Mouse (Mus musculus) G1E (cell line): ENCODE data around the gene Scand1. TPM values are rescaled to one million over a fixed set of nuclear protein-coding genes. Genes with fewer than 3 reads are reported as not detected.
A peak's percentile ranks its signal among the peaks of the same experiment; 100 is the strongest.

Source experiments
- ATAC-seq: 2 replicates; pipeline ENCODE4 v1.8.0; 2016; ENCODE audit warnings: mild to moderate bottlenecking; ENCODE audit not compliant: insufficient number of reproducible peaks, poor library complexity, low FRiP score, severe bottlenecking; ENCODE audit errors: extremely low read depth
- DNase-seq: peaks from one replicate; pipeline ENCODE4 v3.0.0; 2012; ENCODE audit warnings: low spot score
- H3K27me3 ChIP-seq: 2 replicates; pipeline ENCODE4 v1.6.1; 2012; ENCODE audit warnings: mild to moderate bottlenecking, low read length, inconsistent platforms; ENCODE audit not compliant: insufficient read depth
- H3K36me3 ChIP-seq: replicated peaks from 2 replicates; pipeline ENCODE3; 2012; ENCODE audit warnings: mild to moderate bottlenecking, inconsistent platforms
- H3K4me1 ChIP-seq: 2 replicates; pipeline ENCODE4 v1.6.1; 2012; ENCODE audit warnings: low read depth, low read length, inconsistent platforms, mixed read lengths; ENCODE audit not compliant: insufficient read depth
- H3K4me3 ChIP-seq: 2 replicates; pipeline ENCODE4 v1.5.1; 2012; ENCODE audit warnings: low read depth, mild to moderate bottlenecking, inconsistent platforms, low read length, moderate library complexity, mixed read lengths
- H3K9me3 ChIP-seq: replicated peaks from 2 replicates; pipeline ENCODE4 v1.6.1; 2012; ENCODE audit warnings: inconsistent platforms
- CTCF ChIP-seq: IDR thresholded peaks from 2 replicates; pipeline ENCODE4 v1.5.1; 2012; ENCODE audit warnings: low read depth, low read length, inconsistent platforms, mixed read lengths
- GATA1 ChIP-seq: IDR thresholded peaks from 2 replicates; pipeline ENCODE4 v1.6.1; 2012; ENCODE audit warnings: borderline replicate concordance, low read length, inconsistent platforms, mixed read lengths
- GATA2 ChIP-seq: IDR thresholded peaks from 2 replicates; pipeline ENCODE4 v1.6.1; 2012; ENCODE audit warnings: low read depth, low read length, inconsistent platforms, borderline replicate concordance
- POLR2AphosphoS5 ChIP-seq: IDR thresholded peaks from 2 replicates; pipeline ENCODE4 v1.6.1; 2012; ENCODE audit warnings: low read depth, low read length, inconsistent platforms; ENCODE audit not compliant: insufficient replicate concordance
- TAL1 ChIP-seq: conservative IDR thresholded peaks from 2 replicates; pipeline ENCODE4 v1.6.1; 2012; ENCODE audit warnings: low read depth, low read length, inconsistent platforms, mixed read lengths
- polyA plus RNA-seq: library from polyadenylated mRNA; stranded (reverse); fragments of >175 nt; gene quantifications from 2 replicates; pipeline ENCODE4 v1.2.3, GENCODE M21; 2012
- total RNA-seq, 2 experiments: library from RNA; stranded (forward) in 1 of 2; stranded (reverse) in 1 of 2; fragments of 200-1000 nt in 1 of 2; fragments of >200 nt in 1 of 2; fragmentation: Nextera tagmentation in 1 of 2; gene quantifications; 2 replicates each; pipeline ENCODE4 v1.2.3; 2014 to 2017

Gene Scand1
- total and polyA plus RNA-seq, 3 experiments, result 11.6 to 844 (median 243) TPM

DNA sequence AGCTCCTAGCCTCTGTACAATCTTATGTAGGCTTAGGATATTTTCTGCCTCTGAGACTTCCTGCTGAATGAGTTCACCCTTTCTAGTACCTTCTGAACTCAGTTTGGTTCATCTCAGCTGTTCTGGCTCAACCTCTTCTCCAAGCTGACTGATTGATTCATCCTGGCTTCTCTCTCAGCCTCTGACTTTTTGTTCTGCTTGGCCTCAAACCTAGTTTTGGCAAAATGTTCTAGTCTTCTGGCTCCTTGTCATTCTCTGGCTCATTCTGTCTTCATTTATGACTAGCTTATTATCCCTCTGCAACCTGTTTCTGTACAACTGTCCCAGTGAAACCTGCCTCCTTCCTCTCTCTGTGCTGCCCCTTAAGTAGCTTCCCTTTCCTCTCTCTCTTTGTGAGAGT is 6.0 kb upstream of the Scand1 start:
- no peak for DNase-seq
- no peak for ATAC-seq
- Histone ChIP-seq H3K4me1 (peaks cover 31% of the 10 kb centered on the region), H3K36me3 (peaks cover 63% of the 10 kb centered on the region), H3K4me3 (no peak overlapping the region), H3K27me3 (no peaks in the 10 kb centered on the region), H3K9me3 (peaks cover 13% of the 10 kb centered on the region)
- TF ChIP-seq CTCF (no peak), TAL1 (no peak), POLR2AphosphoS5 (no peak), GATA1 (no peak), GATA2 (no peak)

DNA sequence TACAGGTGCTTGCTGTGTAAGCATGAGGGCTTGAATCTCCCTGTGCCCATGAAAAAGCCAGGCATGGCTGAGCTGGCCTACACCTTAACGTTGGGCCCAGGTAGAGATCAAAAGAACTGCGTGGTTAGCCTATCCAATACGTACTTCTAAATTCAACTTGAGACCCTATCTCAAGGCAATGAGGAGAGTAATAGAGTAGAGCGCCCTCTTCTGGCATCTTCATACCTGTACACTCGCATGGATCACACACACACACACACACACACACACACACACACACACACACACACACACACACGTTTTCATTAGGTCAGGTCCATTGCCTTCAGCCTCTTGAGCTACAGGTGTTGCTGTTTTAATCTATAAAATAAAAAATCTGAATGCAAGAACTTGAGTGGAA is 2.3 kb upstream of the Scand1 start:
- H3K4me3 ChIP-seq, result no peak overlapping the region
- peaks cover 30% of the 10 kb centered on the region for H3K4me1 ChIP-seq
- ATAC-seq (no peak), DNase-seq (no peak)
- no peaks in the 10 kb centered on the region for H3K27me3 ChIP-seq
- TF ChIP-seq GATA1 (no peak), GATA2 (no peak), POLR2AphosphoS5 (no peak), TAL1 (no peak), CTCF (no peak)
- peaks cover 55% of the 10 kb centered on the region for H3K36me3 ChIP-seq
- H3K9me3 ChIP-seq, result 0 out of 2 replicates have a peak, but pooled peaks cover 5% of the 10 kb centered on the region

DNA sequence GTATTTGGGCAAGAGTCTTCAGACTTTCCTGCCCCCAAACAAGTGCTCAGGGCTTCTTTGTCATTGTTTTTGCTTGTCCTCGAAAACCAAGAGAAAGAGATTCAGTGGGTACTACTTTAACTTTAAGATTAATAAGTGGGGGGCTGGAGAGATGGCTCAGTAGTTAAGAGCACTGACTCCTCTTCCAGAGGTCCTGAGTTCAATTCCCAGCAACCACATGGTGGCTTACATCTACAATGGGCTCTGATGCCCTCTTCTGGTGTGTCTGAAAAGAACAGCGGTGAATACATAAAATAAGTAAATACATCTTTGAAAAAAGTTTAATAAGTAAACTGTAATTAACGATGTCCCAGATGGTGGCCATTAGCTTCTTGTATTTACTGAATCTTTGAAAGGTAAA is 649 bp upstream of the Scand1 start:
- ATAC-seq, result no peak
- DNase-seq, result no peak
- H3K4me3 ChIP-seq, result peak overlapping the region; percentile 91
- H3K27me3 ChIP-seq, result no peaks in the 10 kb centered on the region
- TF ChIP-seq CTCF, result no peak
- TF ChIP-seq TAL1, result no peak
- no peak for TF ChIP-seq GATA2
- no peak for TF ChIP-seq GATA1
- no peak for TF ChIP-seq POLR2AphosphoS5
- H3K9me3 ChIP-seq, result 0 out of 2 replicates have a peak, but pooled peaks cover 5% of the 10 kb centered on the region
- peaks cover 30% of the 10 kb centered on the region for H3K4me1 ChIP-seq
- peaks cover 49% of the 10 kb centered on the region for H3K36me3 ChIP-seq

DNA sequence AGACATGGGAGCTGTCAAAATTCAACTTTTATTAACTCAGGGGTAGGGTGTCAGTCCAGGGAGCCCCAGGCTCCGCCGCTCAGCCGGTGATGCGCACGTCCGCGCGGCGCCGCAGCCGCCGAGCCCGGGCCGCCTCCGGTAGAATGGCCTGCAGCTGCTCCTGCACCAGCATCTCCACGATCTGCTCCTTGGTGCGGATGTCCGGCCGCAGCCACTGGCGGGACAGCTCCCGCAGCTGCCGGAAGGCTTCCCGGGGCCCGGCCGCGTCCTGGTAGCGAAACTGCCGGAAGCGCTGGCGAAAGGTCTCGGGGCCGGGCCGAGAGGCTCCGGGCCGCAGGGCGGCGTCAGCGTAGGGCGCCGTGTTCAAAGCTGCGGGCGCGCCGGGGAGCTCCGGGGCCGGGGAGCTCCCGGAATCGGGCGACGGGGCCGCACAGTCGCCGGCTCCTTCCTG is 638 bp downstream of the Scand1 start:
- H3K27me3 ChIP-seq, result no peaks in the 10 kb centered on the region
- DNase-seq (peak; percentile 64), ATAC-seq (no peak)
- peaks cover 30% of the 10 kb centered on the region for H3K4me1 ChIP-seq
- H3K9me3 ChIP-seq, result 0 out of 2 replicates have a peak, but pooled peaks cover 5% of the 10 kb centered on the region
- H3K4me3 ChIP-seq, result peak overlapping the region; percentile 91
- peaks cover 55% of the 10 kb centered on the region for H3K36me3 ChIP-seq
- TF ChIP-seq GATA1 (no peak), GATA2 (no peak), POLR2AphosphoS5 (no peak), CTCF (no peak), TAL1 (no peak)

DNA sequence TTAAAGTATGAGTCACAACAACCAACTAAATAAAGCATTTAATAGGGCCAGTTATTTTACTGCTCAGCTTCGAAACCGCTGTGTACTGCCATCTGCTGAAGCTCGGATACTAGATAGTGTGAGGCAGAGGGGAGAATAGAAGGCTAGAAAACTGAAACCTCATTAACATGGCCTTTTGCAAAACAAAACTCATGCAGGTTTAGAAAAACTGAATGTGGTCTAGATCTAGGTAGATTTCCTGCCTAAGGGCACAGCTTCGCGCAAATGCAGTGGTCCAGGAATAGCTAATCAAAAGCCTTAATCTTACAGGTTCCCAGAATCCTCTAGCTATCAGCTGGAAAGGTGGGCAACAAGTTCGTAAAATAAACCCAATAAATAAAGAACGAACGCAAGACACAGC is 1.1 kb downstream of the Scand1 start:
- Histone ChIP-seq H3K4me3 (peak overlapping the region; percentile 91), H3K4me1 (peaks cover 30% of the 10 kb centered on the region), H3K9me3 (0 out of 2 replicates have a peak, but pooled peaks cover 5% of the 10 kb centered on the region), H3K27me3 (no peaks in the 10 kb centered on the region), H3K36me3 (peaks cover 55% of the 10 kb centered on the region)
- ATAC-seq, result no peak
- no peak for DNase-seq
- TF ChIP-seq GATA2 (no peak), TAL1 (no peak), GATA1 (no peak), CTCF (no peak), POLR2AphosphoS5 (no peak)

DNA sequence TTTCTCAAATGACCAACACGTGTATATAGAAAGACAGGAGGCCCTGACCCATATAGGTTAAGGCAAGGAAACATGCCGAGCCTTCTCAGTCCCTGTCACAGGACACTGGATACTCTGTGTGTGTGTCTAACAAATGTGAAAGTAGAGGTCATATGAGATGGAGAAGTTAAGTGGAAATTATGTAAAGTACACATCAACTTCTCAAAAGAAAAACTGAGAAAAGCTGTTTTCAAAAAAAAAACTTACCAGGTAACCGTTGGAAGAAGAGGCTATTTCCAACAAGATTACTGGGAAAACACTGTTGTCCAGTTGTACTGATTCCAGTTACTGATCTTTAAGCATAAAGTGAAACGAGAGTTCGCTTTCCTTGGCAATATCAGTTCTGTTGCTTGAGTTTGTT is 1.6 kb downstream of the Scand1 start:
- DNase-seq, result no peak
- Histone ChIP-seq H3K27me3 (no peaks in the 10 kb centered on the region), H3K9me3 (0 out of 2 replicates have a peak, but pooled peaks cover 5% of the 10 kb centered on the region), H3K4me1 (peaks cover 28% of the 10 kb centered on the region), H3K4me3 (peak overlapping the region; percentile 24; the same call in 1 of the 2 replicates), H3K36me3 (peaks cover 53% of the 10 kb centered on the region)
- ATAC-seq, result no peak
- no peak for TF ChIP-seq GATA2
- no peak for TF ChIP-seq CTCF
- no peak for TF ChIP-seq POLR2AphosphoS5
- TF ChIP-seq GATA1, result no peak
- TF ChIP-seq TAL1, result no peak

DNA sequence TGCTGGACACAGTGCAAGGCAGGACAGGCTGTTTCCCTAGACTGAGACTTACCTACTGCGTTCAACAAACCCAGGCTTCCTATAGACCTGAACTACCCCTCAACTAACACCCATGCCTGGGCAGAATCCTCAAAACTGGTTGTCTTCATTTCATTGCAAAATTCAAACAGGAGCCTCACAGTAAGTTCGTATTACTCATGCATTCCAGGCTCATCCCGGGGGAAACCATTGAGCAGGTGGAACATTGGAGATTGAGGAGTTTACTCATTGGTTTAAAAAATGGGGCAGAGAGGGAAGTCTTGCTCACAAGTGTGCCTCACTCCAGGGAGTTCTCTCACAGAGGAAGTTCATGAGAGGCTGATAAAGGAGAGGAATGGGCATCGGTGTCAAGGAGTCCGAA is 2.0 kb downstream of the Scand1 start:
- Histone ChIP-seq H3K9me3 (0 out of 2 replicates have a peak, but pooled peaks cover 5% of the 10 kb centered on the region), H3K4me1 (peaks cover 32% of the 10 kb centered on the region), H3K4me3 (no peak overlapping the region), H3K27me3 (no peaks in the 10 kb centered on the region), H3K36me3 (peaks cover 53% of the 10 kb centered on the region)
- DNase-seq (no peak), ATAC-seq (no peak)
- TF ChIP-seq GATA2, result no peak
- no peak for TF ChIP-seq CTCF
